Mouse (Mus musculus) C2C12 (cell line): ENCODE data around the gene 1700122O11Rik.

ENCODE experiments used
- CEBPB ChIP-seq: IDR thresholded peaks from one replicate; pipeline ENCODE4 v1.6.1; 2011; ENCODE audit warnings: low read depth, mild to moderate bottlenecking, control low read depth, moderate library complexity
- CTCF ChIP-seq: IDR thresholded peaks from one replicate; pipeline ENCODE4 v1.5.1; 2011; ENCODE audit not compliant: control insufficient read depth, insufficient read depth, insufficient read length
- MAX ChIP-seq: IDR thresholded peaks from one replicate; pipeline ENCODE4 v1.6.1; 2011; ENCODE audit warnings: mild to moderate bottlenecking, control low read depth
- MYOG ChIP-seq: IDR thresholded peaks from one replicate; pipeline ENCODE4 v1.6.1; 2011; ENCODE audit not compliant: control insufficient read depth, insufficient read length; ENCODE audit errors: extremely low read depth
- USF1 ChIP-seq: IDR thresholded peaks from one replicate; pipeline ENCODE4 v1.6.1; 2011; ENCODE audit warnings: low read depth, mild to moderate bottlenecking, control low read depth, moderate library complexity

DNA sequence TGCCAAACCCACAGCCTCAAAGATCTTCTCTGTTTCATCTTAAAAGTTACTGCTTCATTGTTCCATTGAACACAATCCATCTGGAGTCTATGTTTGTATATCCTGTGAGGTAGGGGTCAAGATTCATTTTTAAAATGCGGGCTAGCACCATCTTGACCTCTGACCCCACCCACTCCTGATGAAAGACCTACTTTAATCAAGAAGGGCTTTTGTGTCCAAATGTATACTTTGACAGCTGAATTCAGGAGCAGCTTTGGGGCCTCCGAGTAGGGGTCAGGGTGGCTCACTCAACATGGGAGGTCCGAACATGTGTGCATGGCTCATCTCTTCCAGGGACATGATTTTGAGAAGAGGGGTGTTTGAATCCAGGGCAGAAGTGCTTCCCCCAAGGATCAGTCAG, 40.3 kb downstream of the 1700122O11Rik start:
- TF ChIP-seq MYOG (no peak), CTCF (no peak), USF1 (no peak), CEBPB (no peak), MAX (no peak)
